Mouse (Mus musculus) R1 (cell line): ENCODE results near the gene Ube2cbp.

ENCODE experiments used
- DNase-seq: peaks from one replicate; pipeline ENCODE4 v3.0.0-alpha.2; 2018; ENCODE audit warnings: low read depth, low spot score

Gene Ube2cbp

GRCm38 (mm10) chr9:86464151-86465105 lies at the start of gene Ube2cbp:
Gene Ube2cbp, minus strand, starts transcription at chr9:86464950.
- DNase-seq, result peak; percentile 87

- DNase-seq, result no peak
Measured at GRCm38 (mm10) chr9:86514390-86514789, 49.6 kb upstream of the Ube2cbp start.

GRCm38 (mm10) chr9:86513733-86514132 lies 49.0 kb upstream of the Ube2cbp start:
- peak; percentile 24 for DNase-seq

GRCm38 (mm10) chr9:86507437-86507836 lies 42.7 kb upstream of the Ube2cbp start:
- DNase-seq, result no peak

DNA sequence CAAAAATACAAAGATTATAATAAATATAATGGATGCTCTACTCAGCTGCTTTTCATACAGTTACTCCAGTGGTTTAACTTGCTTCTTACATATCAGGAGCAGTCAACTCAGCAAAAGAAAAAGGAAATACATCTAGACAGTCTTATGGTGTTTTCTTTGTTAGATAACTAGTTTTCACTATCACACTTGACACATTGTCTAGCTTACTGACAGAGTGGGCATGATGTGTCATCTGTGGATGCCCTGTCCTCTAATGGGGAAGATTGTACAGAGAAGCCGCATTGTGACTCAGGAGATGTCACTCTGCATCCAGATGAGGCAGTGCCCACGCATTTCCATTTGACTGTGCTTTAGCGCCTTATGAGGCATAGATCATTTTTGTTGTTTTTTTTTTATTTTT lies 34.3 kb upstream of the Ube2cbp start:
- no peak for DNase-seq

- DNase-seq, result no peak
Measured at GRCm38 (mm10) chr9:86496261-86496660, 31.5 kb upstream of the Ube2cbp start.

GRCm38 (mm10) chr9:86491740-86492139 lies 27.0 kb upstream of the Ube2cbp start:
- peak; percentile 46 for DNase-seq

DNA sequence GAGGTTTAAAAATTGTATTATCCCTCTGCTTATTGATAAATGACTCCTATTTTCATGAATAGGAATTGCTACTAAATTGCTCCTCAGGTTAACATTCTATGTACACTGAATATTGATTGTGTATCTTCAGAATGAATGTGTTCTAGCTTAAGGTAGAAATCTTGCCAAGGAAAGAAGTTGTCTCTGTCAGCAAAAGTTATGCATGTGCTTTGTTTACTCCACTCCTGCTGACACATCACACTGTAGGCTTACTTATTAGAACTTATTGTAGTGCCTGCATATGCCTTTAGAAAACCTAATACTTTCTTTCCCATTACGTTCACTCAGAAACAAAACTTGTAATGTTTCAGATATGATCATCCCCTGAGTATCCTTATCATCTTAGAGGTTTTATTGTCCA lies 17.5 kb upstream of the Ube2cbp start:
- no peak for DNase-seq

DNA sequence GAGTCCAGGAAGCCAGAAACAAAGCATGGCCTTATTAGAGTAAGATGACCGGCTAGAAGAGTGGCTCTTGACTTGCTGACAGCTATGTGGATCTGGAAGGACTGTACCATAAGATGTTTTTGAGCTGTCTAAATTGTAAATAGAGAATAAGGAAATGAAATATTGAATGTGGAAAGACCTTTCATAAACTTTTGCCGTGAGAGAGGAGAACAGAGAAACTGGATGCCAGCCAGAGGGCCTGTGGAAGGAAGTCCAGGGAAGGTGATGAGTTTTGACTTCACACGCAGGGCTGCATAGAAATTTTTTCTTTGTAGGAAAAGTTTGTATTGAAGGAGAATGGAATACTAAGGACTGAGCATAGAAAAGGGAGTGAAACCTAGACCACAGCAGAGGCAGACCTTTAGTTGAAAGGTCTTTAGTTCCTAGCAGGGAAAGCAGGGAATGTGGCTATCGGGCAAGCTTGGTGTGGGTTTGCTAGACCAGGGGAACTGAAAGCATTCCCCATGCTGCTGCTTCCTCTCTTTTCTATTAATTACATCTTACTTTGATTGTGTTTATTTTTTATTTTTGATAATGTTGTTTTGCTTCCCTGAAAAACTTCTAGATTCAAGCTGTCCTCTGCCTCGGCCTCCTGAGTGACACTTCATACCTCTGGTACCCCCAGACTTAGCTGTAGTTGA lies 13.8 kb upstream of the Ube2cbp start:
- DNase-seq, result no peak

DNA sequence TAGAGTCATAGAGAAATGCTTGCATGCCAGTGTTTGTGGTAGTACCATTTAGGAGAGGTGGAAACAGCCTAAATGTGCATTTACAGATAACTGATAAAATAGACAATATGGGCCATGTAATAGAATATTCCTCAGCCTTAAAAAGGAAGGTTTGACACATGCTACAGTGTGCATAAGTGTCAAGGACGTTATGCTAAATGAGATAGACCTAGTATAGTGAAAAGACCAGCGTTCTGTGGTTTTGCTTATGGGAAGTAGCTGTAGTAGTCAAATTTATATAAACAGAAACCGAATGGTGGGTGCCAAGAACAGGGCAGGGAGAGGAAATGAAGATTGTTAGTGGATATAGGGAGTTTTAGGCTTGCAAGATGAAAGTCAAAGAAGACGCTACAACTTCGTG lies 12.0 kb upstream of the Ube2cbp start:
- no peak for DNase-seq

DNA sequence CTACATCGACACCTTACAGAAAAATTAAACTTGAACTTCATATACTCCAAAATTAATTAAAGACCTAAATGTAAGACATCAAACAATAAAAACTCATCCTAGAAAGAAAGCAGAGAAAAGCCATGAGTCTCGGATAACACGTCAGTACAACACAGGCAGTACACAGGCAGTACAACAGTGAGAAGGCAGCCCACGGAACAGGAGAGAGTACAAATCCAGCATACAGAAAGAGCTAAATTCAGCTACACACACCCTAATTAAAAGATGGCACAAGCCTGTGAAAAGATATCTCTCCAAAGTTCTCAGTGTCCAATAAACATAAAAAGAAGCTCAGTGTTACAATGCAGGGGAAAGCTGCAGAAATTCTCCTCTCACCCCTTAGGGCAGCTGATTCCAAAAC lies 11.2 kb upstream of the Ube2cbp start:
- DNase-seq, result no peak

DNA sequence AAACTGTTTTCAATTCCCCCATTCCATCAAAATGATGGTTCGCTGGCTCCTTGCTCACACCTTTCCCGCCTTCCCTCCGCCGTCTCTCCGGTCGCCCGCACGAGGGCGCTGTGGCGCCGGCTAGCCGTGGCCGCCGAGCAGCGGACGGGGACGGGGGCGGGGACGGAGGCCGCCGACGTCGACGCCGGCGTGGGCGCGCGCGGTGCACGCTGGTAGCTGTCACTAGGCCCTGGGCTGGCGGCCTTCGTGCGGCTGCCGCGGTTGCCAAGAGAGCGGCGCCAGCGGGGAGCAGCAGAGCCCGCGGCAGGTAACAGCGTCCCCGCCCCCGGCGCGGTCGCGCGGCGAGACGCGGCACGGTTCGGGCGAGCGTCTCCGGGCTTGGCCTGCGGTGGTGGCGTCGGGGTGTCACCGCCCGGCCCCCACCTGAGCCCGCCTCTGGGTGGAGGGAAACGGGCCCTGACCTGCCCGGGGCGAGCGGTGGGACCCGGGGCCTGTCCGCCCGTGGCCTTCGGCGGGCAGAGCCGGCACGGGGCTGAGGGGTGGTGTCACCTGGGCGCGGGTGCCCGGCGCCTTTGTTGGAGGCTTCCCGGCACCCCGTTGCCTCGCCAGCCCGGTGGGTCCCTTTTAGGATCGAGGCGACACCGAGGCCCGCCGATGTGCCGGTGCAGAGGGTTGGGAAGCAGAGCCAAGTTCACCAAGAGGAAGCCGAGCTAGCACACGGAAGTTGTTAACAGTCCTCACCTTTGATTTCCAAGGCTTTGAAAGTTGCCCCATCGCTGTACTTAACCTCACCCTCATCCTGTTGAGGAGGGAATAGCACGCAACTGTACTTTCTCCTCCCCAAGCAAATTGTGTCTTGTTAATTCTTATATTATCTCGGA lies 2.5 kb upstream of the Ube2cbp start, which contains the start of gene Dop1a:
Dop1a (plus strand) TSS at position 165 of the 881 bp plus-strand sequence.
- DNase-seq, result peak; percentile 88

DNA sequence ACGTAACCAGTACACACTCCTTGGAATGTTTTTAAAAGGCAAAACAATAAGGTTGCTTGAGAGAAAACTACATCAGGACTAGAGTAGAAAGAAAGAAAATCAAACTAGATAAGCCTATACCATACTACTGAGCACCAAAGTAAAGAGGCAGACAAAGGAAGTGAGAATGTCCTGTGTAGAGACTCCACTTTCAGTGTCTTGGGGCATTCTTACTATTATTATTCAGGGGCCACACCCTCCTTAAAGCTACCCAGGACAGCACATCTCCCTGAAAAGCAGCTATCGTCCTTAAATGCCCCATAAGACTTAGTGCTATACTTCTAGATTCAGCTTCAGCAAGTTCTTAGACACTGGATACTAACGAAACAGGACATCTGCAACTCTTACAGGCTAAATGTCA lies 11.1 kb downstream of the Ube2cbp start:
- DNase-seq, result peak; percentile 65

- DNase-seq, result peak; percentile 85
Measured at GRCm38 (mm10) chr9:86451617-86452016, 13.1 kb downstream of the Ube2cbp start.

DNA sequence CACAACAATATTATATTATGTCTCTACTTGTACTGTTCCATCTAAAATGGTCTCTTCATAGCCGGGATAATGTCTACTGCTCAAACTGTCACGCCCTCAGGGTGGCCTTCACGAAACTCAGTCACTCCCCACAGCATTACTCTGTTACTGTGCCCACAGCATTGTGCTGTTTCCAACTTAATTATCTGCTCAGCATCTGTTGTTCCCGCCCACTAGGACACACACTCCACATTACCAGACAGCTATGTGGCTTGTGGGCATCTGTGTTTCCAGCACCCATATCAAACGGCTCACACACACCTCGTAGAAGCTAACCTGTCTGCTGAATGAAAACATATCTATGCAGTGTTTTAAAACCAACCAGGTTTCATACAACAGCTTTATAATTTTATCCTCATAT lies 13.7 kb downstream of the Ube2cbp start:
- no peak for DNase-seq

GRCm38 (mm10) chr9:86449581-86449980 lies 15.2 kb downstream of the Ube2cbp start:
- peak; percentile 70 for DNase-seq

- no peak for DNase-seq
Measured at GRCm38 (mm10) chr9:86447431-86447830, 17.3 kb downstream of the Ube2cbp start.

DNA sequence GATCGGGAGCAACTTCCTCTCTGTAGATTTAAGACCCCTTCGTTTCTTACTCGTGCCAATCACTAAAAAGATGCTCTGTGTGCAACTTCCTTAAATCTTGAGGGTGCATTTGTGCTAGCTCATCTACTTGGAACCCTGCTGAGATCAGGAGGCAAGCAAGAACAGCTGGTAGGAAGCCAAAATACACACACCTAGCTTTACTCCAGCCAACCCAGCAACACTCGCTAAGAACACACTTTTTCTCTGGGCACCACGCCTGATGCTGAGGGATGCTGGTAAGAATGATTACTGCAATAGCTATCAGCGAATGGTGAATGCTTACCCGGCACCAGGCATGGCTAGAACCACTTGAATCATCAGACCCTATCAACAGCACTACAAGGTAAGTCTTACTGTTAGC lies 17.9 kb downstream of the Ube2cbp start:
- DNase-seq, result no peak

- DNase-seq, result no peak
Measured at GRCm38 (mm10) chr9:86442248-86442647, 22.5 kb downstream of the Ube2cbp start.

DNA sequence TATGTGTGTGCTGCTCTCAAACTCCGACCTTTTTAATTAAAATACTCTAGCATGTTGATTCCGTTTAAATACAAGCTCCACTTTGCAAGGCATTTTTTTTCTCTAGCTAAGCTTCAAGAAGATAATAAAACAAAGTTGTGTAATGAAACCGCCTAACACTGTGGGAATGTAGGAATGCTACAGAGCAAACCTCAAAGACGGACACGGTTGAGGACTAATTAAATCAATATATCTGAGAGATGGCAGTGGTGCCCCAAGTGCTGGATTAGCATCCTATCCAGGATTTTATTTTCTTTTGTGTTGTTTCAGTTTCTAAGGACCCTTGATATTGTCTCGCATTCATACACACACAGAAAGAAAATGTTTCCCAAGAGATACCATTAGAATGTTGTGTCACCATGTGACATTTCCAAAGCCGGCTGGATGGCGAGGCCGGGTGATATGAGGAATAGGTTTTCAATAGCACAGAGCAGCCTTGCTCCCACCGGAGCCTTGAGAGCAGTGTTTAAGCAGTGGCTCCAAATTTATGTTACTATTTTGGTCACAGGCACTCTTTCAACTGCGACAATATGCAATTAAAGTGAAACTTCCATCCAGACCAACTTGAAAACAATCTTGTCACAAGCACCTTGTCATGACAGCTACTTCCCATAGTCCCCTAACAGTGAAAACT lies 26.3 kb downstream of the Ube2cbp start:
- no peak for DNase-seq

DNA sequence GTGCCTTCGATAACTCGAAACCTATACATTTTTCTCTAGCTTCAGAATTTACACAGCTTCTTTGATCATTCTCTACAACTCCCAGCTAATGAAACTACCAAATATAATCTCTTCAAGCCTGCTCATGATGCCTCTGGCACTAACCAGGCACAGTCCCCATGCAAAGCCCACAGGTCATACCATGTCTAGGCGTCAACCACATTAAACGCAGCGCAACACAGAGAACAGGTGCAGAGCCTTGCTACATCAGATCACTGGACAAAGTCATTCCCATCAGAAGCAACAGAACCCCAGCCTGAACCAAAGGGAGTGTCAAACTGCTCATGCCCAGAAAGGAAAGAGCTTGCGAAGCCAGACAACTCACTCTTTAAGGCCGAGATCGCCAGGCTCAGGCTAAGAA lies 28.1 kb downstream of the Ube2cbp start:
- no peak for DNase-seq
